Mouse (Mus musculus) cerebellum, postnatal 36 days (tissue): Measurements from ENCODE around the gene Inf2.

Experiments used
- DNase-seq, 2 experiments: peaks; one replicate each; pipeline ENCODE4 v3.0.0; 2021 to 2022; ENCODE audit warnings: mixed read lengths in 2 of 2

The Inf2 gene

GRCm38 (mm10) chr12:112628197-112628596 lies 39.6 kb downstream of the Inf2 start:
- DNase-seq = no peak

- DNase-seq = peak; percentile 27 to 34
These were observed 40.5 kb downstream of the Inf2 start for GRCm38 (mm10) chr12:112628928-112629721.

GRCm38 (mm10) chr12:112630029-112630428 lies 41.4 kb downstream of the Inf2 start:
- no peak for DNase-seq

GRCm38 (mm10) chr12:112630796-112631195 lies 42.2 kb downstream of the Inf2 start:
- no peak for DNase-seq

- DNase-seq = no peak
These were observed 42.9 kb downstream of the Inf2 start for GRCm38 (mm10) chr12:112631472-112631871.

GRCm38 (mm10) chr12:112632084-112632777 lies 43.6 kb downstream of the Inf2 start:
- no peak for DNase-seq

- DNase-seq = no peak
These were observed 44.3 kb downstream of the Inf2 start for GRCm38 (mm10) chr12:112632907-112633306.

- no peak for DNase-seq
These were observed 45.1 kb downstream of the Inf2 start for GRCm38 (mm10) chr12:112633686-112634085.

- DNase-seq = no peak
These were observed 50.9 kb downstream of the Inf2 start for GRCm38 (mm10) chr12:112639526-112639925.

- no peak for DNase-seq
These were observed 54.5 kb downstream of the Inf2 start for GRCm38 (mm10) chr12:112643126-112643525.

GRCm38 (mm10) chr12:112644180-112644854 lies 55.7 kb downstream of the Inf2 start, which contains the start of gene Siva1:
Siva1 (plus strand) TSS chr12:112644679.
- peak; percentile 98 to 100 for DNase-seq

GRCm38 (mm10) chr12:112644855-112645506 lies 56.4 kb downstream of the Inf2 start:
- DNase-seq = peak; percentile 72 to 73

- no peak for DNase-seq
These were observed 57.6 kb downstream of the Inf2 start for GRCm38 (mm10) chr12:112646139-112646538.

GRCm38 (mm10) chr12:112648081-112648480 lies 59.5 kb downstream of the Inf2 start:
- no peak for DNase-seq

GRCm38 (mm10) chr12:112651778-112652439 lies 63.3 kb downstream of the Inf2 start:
- no peak for DNase-seq

- peak; percentile 92 to 97 for DNase-seq
These were observed 64.7 kb downstream of the Inf2 start for GRCm38 (mm10) chr12:112653157-112653824.

GRCm38 (mm10) chr12:112654076-112654475 lies 65.5 kb downstream of the Inf2 start:
- DNase-seq = no peak

- DNase-seq = peak; percentile 76 to 77
These were observed 70.0 kb downstream of the Inf2 start for GRCm38 (mm10) chr12:112658619-112659018.

GRCm38 (mm10) chr12:112659109-112659508 lies 70.5 kb downstream of the Inf2 start:
- peak; percentile 81 to 83 for DNase-seq

GRCm38 (mm10) chr12:112660576-112661326 lies 72.2 kb downstream of the Inf2 start:
- no peak for DNase-seq

GRCm38 (mm10) chr12:112661327-112661605 lies 72.7 kb downstream of the Inf2 start:
- no peak for DNase-seq
